8 mouse cellular contexts compared by ENCODE assay signal in the genomic region with DNA sequence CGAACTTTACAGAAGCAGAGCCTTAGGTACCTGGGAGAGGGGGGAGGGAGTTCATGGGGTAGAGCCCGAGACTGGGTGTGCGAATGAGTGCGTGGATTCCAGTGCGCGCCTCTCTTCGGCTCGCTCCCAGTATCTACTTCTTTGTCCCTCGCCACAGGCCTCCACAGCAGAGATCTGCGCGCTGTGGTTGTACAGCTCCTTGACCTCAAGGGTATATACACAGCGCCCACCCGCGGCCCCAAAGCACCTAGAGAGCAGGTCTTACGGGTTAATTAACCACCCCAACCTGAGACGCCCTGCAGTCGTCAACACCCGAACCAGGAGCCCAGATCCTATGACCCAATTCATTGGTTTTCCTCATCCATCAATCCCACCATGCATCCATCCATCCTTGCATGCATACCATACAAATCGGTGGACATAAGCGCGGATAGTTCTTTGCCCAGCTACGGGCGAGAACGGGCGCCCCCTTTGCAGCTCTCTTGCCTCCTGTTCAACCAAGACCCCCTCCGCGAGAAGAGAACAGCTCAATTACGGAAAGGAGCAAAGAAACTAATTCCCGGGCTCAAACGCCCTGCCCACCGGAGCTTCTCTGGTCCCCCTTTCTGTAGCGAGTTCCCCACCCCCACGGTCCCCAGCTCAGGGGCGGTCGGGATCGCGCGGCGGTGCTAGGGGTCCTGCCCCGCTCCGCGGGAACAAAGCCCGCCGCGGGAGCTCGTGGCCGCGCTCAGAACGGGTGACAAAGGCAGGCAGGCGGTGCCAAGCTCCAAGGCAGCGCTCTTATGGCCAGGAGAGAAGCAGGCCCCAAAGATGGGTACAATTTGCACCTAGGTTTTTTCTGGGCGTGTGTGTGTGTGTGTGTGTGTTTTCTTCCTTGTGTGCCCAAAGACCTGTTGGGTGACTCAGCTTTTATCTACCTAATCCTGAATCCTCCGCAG. TPM values are rescaled to one million over a fixed set of nuclear protein-coding genes. Genes with fewer than 3 reads are reported as not detected.
DNase-seq lines count a peak whose midpoint lies in the region; ATAC-seq lines count a peak whose summit lies in the region.

No protein-coding gene starts in this region.

- H3K4me3 ChIP-seq in heart, embryonic 12.5 days = peak overlapping the region; percentile 42
- peak overlapping the region; percentile 86 for H3K4me3 ChIP-seq in forebrain, embryonic 16.5 days (replicated peaks; ENCODE audit: low read length)
- H3K4me3 ChIP-seq in neural tube, embryonic 14.5 days (ENCODE audit: low read depth, low read length) = peak overlapping the region; percentile 49

- DNase-seq in heart, postnatal 10 days = no peak
- peak; percentile 67 for DNase-seq in brain, adult 2 months (ENCODE audit: low read depth, low spot score)
- DNase-seq in layer of hippocampus, postnatal 10 days (ENCODE audit: low spot score in 2 of 2) = peak; percentile 74 to 85
- DNase-seq in adrenal gland, adult (ENCODE audit: inconsistent age in 2 of 2, low spot score in 1 of 2) = no peak
- DNase-seq in adrenal gland, postnatal 14 days = no peak

- intact Hi-C loops in heart, postnatal 10 days (cut with DNase I) = no loop called here

- peak overlapping the region; percentile 71 for H3K4me2 ChIP-seq in heart, embryonic 12.5 days
- H3K4me2 ChIP-seq in forebrain, embryonic 16.5 days (ENCODE audit: low read length) = peak overlapping the region; percentile 94
- H3K4me2 ChIP-seq in neural tube, embryonic 14.5 days (ENCODE audit: low read depth, low read length) = peak overlapping the region; percentile 95

- H3K36me3 ChIP-seq in heart, embryonic 12.5 days = no peaks in the 10 kb centered on the region
- no peaks in the 10 kb centered on the region for H3K36me3 ChIP-seq in forebrain, embryonic 16.5 days (ENCODE audit: control insufficient read depth, insufficient read depth)
- H3K36me3 ChIP-seq in neural tube, embryonic 14.5 days (ENCODE audit: control insufficient read depth, insufficient read depth, low read length) = no peaks in the 10 kb centered on the region

- no peak overlapping the region for H3K27ac ChIP-seq in heart, embryonic 12.5 days (ENCODE audit: poor library complexity, severe bottlenecking)
- peak overlapping the region; percentile 99 for H3K27ac ChIP-seq in forebrain, embryonic 16.5 days (ENCODE audit: low read length)
- peak overlapping the region; percentile 97 for H3K27ac ChIP-seq in neural tube, embryonic 14.5 days (ENCODE audit: low read depth, low read length)

- H3K9me3 ChIP-seq in heart, embryonic 12.5 days (replicated peaks) = no peaks in the 10 kb centered on the region
- no peaks in the 10 kb centered on the region for H3K9me3 ChIP-seq in forebrain, embryonic 16.5 days (ENCODE audit: control insufficient read depth, low read length)
- H3K9me3 ChIP-seq in neural tube, embryonic 14.5 days (ENCODE audit: control insufficient read depth, low read length) = no peaks in the 10 kb centered on the region

- 1% methylated on average over 53 of the region's 53 CpGs for WGBS in heart, embryonic 12.5 days
- WGBS in forebrain, embryonic 16.5 days = under 1% methylated on average over 52 of the region's 53 CpGs
- under 1% methylated on average over 53 of the region's 53 CpGs for WGBS in neural tube, embryonic 14.5 days

- ATAC-seq in heart, embryonic 12.5 days (ENCODE audit: insufficient number of reproducible peaks, low FRiP score) = no peak
- peak; percentile 65 for ATAC-seq in forebrain, embryonic 16.5 days
- ATAC-seq in neural tube, embryonic 14.5 days (ENCODE audit: low read depth) = peak; percentile 75

- peaks cover 23% of the 10 kb centered on the region for H3K4me1 ChIP-seq in heart, embryonic 12.5 days (replicated peaks)
- peaks cover 27% of the 10 kb centered on the region for H3K4me1 ChIP-seq in forebrain, embryonic 16.5 days (replicated peaks; ENCODE audit: control insufficient read depth, insufficient read depth, low read length)
- peaks cover 23% of the 10 kb centered on the region for H3K4me1 ChIP-seq in neural tube, embryonic 14.5 days (ENCODE audit: control insufficient read depth, insufficient read depth, low read length)

- H3K27me3 ChIP-seq in heart, embryonic 12.5 days (replicated peaks) = peaks cover 82% of the 10 kb centered on the region
- no peaks in the 10 kb centered on the region for H3K27me3 ChIP-seq in forebrain, embryonic 16.5 days (replicated peaks; ENCODE audit: control insufficient read depth, insufficient read depth, low read length)
- no peaks in the 10 kb centered on the region for H3K27me3 ChIP-seq in neural tube, embryonic 14.5 days (ENCODE audit: control insufficient read depth, insufficient read depth, low read length)

- H3K9ac ChIP-seq in heart, embryonic 12.5 days = no peak overlapping the region
- peak overlapping the region; percentile 89 for H3K9ac ChIP-seq in forebrain, embryonic 16.5 days (replicated peaks; ENCODE audit: low read depth, low read length)
- H3K9ac ChIP-seq in neural tube, embryonic 14.5 days (replicated peaks; ENCODE audit: low read depth, low read length) = peak overlapping the region; percentile 90

RNA-seq across cellular contexts. Expression of gene Pou3f3, which starts 9.1 kb away (rescaled TPM):
- 0.06 TPM in 2 replicates for polyA plus RNA-seq in heart, embryonic 12.5 days (2016; fragmentation: Nextera tagmentation; extraction: Ambion mirVana)
- total RNA-seq in heart, postnatal 10 days (2021) = not detected
- 41.0 and 56.6 TPM in 2 replicates for polyA plus RNA-seq in forebrain, embryonic 16.5 days (2015; fragmentation: Nextera tagmentation; extraction: Ambion mirVana)
- total RNA-seq in layer of hippocampus, postnatal 10 days (2021) = 10 to 100 TPM; 60.7 to 69.3 TPM
- polyA plus RNA-seq in neural tube, embryonic 14.5 days (2014; fragmentation: Nextera tagmentation; extraction: Ambion mirVana) = 10.4 and 11.0 TPM in 2 replicates
- 0.04 and 0.08 TPM in 2 replicates for total RNA-seq in adrenal gland, postnatal 14 days (2021)

Comparison
In these comparisons a context has a peak if more than half of its experiments do, and no peak if none do; other contexts are left out.
1. DNase-seq: peak in brain, adult 2 months (single experiment) and layer of hippocampus, postnatal 10 days (2 of 2); none in heart, postnatal 10 days (0 of 2), adrenal gland, adult (0 of 2) and adrenal gland, postnatal 14 days (single experiment).
2. RNA of gene Pou3f3, which starts 9.1 kb away (total RNA-seq): 60.7 to 69.3 TPM in layer of hippocampus, postnatal 10 days; 0.04 to 0.08 TPM in adrenal gland, postnatal 14 days and not detected in heart, postnatal 10 days; every median in the first group is over 10 times any median in the second.
3. Peak in every context shown above with its lines, with median percentiles within 50 percentile points of each other: H3K4me2 ChIP-seq and H3K4me3 ChIP-seq.